Mouse (Mus musculus): ENCODE results near the gene Arhgef19. TPM values are rescaled to one million over a fixed set of nuclear protein-coding genes. Genes with fewer than 3 reads are reported as not detected.

Gene Arhgef19
- polyA plus RNA-seq, 1 experiment, result 16.4 TPM

GRCm38 (mm10) chr4:141228687-141229086, 10.6 kb upstream of the Arhgef19 start:
- Histone ChIP-seq H3K4me3 (ENCODE audit: insufficient read depth, low read length) (no peak overlapping the region), H3K4me1 (ENCODE audit: control insufficient read depth, insufficient read depth, low read length) (no peaks in the 10 kb centered on the region), H3K27ac (ENCODE audit: insufficient read depth, low read length) (no peak overlapping the region)
- TF ChIP-seq POLR2A (IDR thresholded peaks at IDR 0.05; ENCODE audit: low read depth, low read length), result no peak
- no peak for TF ChIP-seq CTCF (IDR thresholded peaks at IDR 0.05; ENCODE audit: borderline replicate concordance, insufficient read depth, low read length)

- no peak for TF ChIP-seq POLR2A (IDR thresholded peaks at IDR 0.05; ENCODE audit: low read depth, low read length)
- TF ChIP-seq CTCF (IDR thresholded peaks at IDR 0.05; ENCODE audit: borderline replicate concordance, insufficient read depth, low read length), result no peak
- no peak overlapping the region for H3K27ac ChIP-seq (ENCODE audit: insufficient read depth, low read length)
- no peak overlapping the region for H3K4me3 ChIP-seq (ENCODE audit: insufficient read depth, low read length)
- no peaks in the 10 kb centered on the region for H3K4me1 ChIP-seq (ENCODE audit: control insufficient read depth, insufficient read depth, low read length)
Measured at GRCm38 (mm10) chr4:141233196-141233595, 6.1 kb upstream of the Arhgef19 start.

- no peak overlapping the region for H3K4me3 ChIP-seq (ENCODE audit: insufficient read depth, low read length)
- H3K27ac ChIP-seq (ENCODE audit: insufficient read depth, low read length), result no peak overlapping the region
- H3K4me1 ChIP-seq (ENCODE audit: control insufficient read depth, insufficient read depth, low read length), result no peaks in the 10 kb centered on the region
- no peak for TF ChIP-seq POLR2A (IDR thresholded peaks at IDR 0.05; ENCODE audit: low read depth, low read length)
- TF ChIP-seq CTCF (IDR thresholded peaks at IDR 0.05; ENCODE audit: borderline replicate concordance, insufficient read depth, low read length), result no peak
Measured at GRCm38 (mm10) chr4:141235537-141236111, 3.7 kb upstream of the Arhgef19 start.

DNA sequence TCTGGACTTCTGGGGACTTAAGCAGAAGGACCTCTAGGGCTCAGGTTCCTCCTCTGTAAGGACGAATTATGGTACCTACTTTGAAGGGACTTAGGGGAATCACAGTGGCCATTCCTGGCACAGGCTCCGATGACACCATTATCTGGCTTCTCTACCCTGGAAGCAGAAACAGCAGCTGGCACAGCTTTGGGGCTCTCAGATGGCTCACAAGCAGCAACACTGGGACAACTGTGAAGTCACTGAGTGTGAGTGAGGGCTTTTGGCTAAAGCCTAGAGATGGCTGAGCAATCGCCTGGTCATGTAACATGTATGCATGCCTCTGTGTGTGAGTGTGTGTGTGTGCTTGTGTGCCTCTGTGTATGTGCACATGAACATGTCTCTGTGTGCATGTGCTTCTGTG, 2.4 kb upstream of the Arhgef19 start:
- Histone ChIP-seq H3K4me3 (ENCODE audit: insufficient read depth, low read length) (no peak overlapping the region), H3K27ac (ENCODE audit: insufficient read depth, low read length) (no peak overlapping the region), H3K4me1 (ENCODE audit: control insufficient read depth, insufficient read depth, low read length) (no peaks in the 10 kb centered on the region)
- TF ChIP-seq POLR2A (IDR thresholded peaks at IDR 0.05; ENCODE audit: low read depth, low read length) (no peak), CTCF (IDR thresholded peaks at IDR 0.05; ENCODE audit: borderline replicate concordance, insufficient read depth, low read length) (no peak)

DNA sequence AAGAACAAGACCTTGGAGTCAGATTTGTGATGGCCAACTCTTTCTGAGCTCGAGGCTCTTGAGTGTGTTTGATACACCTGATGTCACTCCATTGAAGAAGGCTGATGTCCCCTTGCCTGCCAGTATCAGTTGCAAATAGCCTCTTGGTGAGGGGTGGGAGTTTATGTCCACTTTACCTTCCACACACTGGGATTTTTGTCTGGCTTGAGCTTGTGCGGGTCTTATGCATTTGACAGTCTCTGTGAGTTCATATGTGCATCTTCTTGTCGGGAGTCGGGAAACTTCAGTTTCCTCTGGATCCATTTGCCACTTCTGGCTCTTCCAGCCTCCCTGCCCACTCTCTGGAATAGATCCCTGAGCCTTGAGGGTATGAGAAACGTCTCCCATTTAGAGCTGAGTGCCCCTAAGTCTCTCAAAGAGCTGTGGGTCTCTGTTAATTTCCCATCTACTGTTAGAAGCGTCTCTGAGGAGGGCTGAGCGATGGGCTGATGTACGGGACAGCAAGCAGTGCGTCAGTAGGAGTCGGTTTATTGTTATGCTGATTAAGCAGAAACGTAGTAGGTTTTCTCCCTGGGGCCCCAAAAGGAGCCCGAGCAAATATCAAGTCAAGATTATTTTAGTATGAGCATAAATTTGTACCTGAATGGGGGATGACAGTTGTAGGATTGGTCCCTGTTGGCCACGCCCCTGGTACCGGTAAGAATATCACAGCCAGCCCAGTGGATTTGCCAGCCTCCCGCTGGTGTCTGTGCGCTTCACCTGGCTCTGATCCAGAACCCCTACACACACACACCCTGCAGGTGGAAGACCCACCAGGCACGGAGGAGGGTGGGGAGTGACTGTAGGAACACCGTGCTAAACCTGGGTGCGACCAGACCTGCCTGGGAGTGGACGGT, 559 bp upstream of the Arhgef19 start:
- H3K4me3 ChIP-seq (ENCODE audit: insufficient read depth, low read length), result peak overlapping the region; percentile 20
- H3K27ac ChIP-seq (ENCODE audit: insufficient read depth, low read length), result no peak overlapping the region
- no peak; the same call in 1 of the 2 replicates for TF ChIP-seq POLR2A (IDR thresholded peaks at IDR 0.05; ENCODE audit: low read depth, low read length)
- no peak for TF ChIP-seq CTCF (IDR thresholded peaks at IDR 0.05; ENCODE audit: borderline replicate concordance, insufficient read depth, low read length)
- peaks cover 2% of the 10 kb centered on the region; the same call in 1 of the 2 replicates for H3K4me1 ChIP-seq (ENCODE audit: control insufficient read depth, insufficient read depth, low read length)

DNA sequence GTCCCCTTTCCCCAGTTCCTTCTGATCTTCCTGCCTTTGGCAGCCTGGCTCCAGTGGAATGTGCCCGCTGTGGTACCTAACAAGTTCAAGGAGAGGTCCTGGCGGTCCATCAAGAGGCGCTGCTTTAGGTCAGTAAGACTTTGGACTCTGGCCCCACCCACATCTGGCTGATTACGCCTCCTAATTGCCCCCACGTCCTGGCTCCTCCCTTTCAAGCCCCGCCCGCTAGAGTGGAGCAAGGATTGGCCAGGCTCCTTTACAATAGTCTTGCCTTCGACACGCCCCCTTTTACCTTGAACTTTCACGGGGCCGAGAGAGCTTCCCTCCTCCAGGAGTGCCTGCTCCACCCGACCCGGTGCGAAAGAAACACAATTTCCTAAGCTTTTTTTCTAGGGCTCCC, 1.3 kb downstream of the Arhgef19 start:
- no peak overlapping the region for H3K27ac ChIP-seq (ENCODE audit: insufficient read depth, low read length)
- no peak for TF ChIP-seq POLR2A (IDR thresholded peaks at IDR 0.05; ENCODE audit: low read depth, low read length)
- TF ChIP-seq CTCF (IDR thresholded peaks at IDR 0.05; ENCODE audit: borderline replicate concordance, insufficient read depth, low read length), result no peak
- H3K4me1 ChIP-seq (ENCODE audit: control insufficient read depth, insufficient read depth, low read length), result peaks cover 3% of the 10 kb centered on the region
- no peak overlapping the region for H3K4me3 ChIP-seq (ENCODE audit: insufficient read depth, low read length)

DNA sequence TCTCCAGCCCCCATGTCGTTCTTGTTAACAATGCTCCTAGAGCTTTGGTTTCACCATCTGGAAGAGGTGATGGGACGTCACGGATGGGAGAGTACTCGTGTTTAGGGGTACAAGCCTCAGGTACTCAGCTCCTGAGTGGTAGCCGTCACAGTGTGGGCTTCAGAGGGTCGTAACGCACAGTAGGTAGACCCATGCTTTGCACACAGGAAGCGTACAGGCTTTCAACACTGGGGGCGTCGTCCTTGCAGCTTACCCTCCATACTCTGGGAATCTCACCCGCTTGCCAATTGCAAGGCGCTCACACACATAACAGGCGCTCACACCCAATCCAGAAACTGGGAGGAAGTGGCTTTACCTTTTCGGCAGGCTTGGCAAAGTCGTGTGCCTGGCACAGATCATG, 2.6 kb downstream of the Arhgef19 start:
- Histone ChIP-seq H3K27ac (ENCODE audit: insufficient read depth, low read length) (no peak overlapping the region), H3K4me1 (ENCODE audit: control insufficient read depth, insufficient read depth, low read length) (peaks cover 8% of the 10 kb centered on the region), H3K4me3 (ENCODE audit: insufficient read depth, low read length) (no peak overlapping the region)
- TF ChIP-seq CTCF (IDR thresholded peaks at IDR 0.05; ENCODE audit: borderline replicate concordance, insufficient read depth, low read length) (no peak), POLR2A (IDR thresholded peaks at IDR 0.05; ENCODE audit: low read depth, low read length) (no peak)

- Histone ChIP-seq H3K27ac (ENCODE audit: insufficient read depth, low read length) (no peak overlapping the region), H3K4me1 (ENCODE audit: control insufficient read depth, insufficient read depth, low read length) (peaks cover 13% of the 10 kb centered on the region), H3K4me3 (ENCODE audit: insufficient read depth, low read length) (no peak overlapping the region)
- no peak for TF ChIP-seq POLR2A (IDR thresholded peaks at IDR 0.05; ENCODE audit: low read depth, low read length)
- TF ChIP-seq CTCF (IDR thresholded peaks at IDR 0.05; ENCODE audit: borderline replicate concordance, insufficient read depth, low read length), result no peak
Measured at GRCm38 (mm10) chr4:141242651-141243241, 3.4 kb downstream of the Arhgef19 start.

- Histone ChIP-seq H3K27ac (ENCODE audit: insufficient read depth, low read length) (no peak overlapping the region), H3K4me3 (ENCODE audit: insufficient read depth, low read length) (no peak overlapping the region), H3K4me1 (ENCODE audit: control insufficient read depth, insufficient read depth, low read length) (peaks cover 13% of the 10 kb centered on the region)
- TF ChIP-seq CTCF (IDR thresholded peaks at IDR 0.05; ENCODE audit: borderline replicate concordance, insufficient read depth, low read length) (no peak), POLR2A (IDR thresholded peaks at IDR 0.05; ENCODE audit: low read depth, low read length) (no peak)
Measured at GRCm38 (mm10) chr4:141243636-141244035, 4.3 kb downstream of the Arhgef19 start.

- no peak for TF ChIP-seq CTCF (IDR thresholded peaks at IDR 0.05; ENCODE audit: borderline replicate concordance, insufficient read depth, low read length)
- no peak for TF ChIP-seq POLR2A (IDR thresholded peaks at IDR 0.05; ENCODE audit: low read depth, low read length)
- Histone ChIP-seq H3K27ac (ENCODE audit: insufficient read depth, low read length) (peak overlapping the region; percentile 90), H3K4me1 (ENCODE audit: control insufficient read depth, insufficient read depth, low read length) (peaks cover 13% of the 10 kb centered on the region), H3K4me3 (ENCODE audit: insufficient read depth, low read length) (no peak overlapping the region)
Measured at GRCm38 (mm10) chr4:141244401-141244800, 5.1 kb downstream of the Arhgef19 start.

Data from embryonic fibroblast, embryonic 13.5 days (primary cell).